Mouse (Mus musculus) kidney, postnatal 4 days (tissue): ENCODE measurements around the gene Stoml3.

ENCODE experiments used
- DNase-seq, 2 experiments: peaks; one replicate each; pipeline ENCODE4 v3.0.0; 2021; ENCODE audit warnings: mixed read lengths in 2 of 2

Stoml3 gene

GRCm38 (mm10) chr3:53488353-53488752 lies at the start of gene Stoml3:
Gene Stoml3 (plus strand): TSS chr3:53488653.
- DNase-seq, result no peak

- DNase-seq, result no peak
These were observed 42.9 kb upstream of the Stoml3 start for GRCm38 (mm10) chr3:53445540-53445939.

DNA sequence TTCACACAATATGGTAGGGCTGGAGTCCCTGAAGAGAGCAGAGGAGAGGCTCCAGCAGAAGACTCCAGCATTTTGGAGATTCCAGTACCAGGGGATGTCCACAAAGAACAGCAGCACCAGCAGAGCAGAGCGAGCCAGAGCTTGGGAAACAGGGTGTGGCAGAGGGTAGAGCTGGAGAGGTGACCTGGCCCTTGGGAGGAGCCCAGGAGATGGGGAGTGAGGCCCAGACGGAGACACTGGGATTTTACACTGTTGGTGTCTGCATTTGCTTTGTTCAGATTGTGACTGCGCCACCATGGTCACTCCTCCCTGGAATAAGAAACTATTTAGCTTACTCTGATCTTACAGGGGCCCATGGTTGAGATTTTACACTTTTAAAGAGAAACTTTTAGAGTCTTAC lies 41.7 kb upstream of the Stoml3 start:
- DNase-seq, result no peak

DNA sequence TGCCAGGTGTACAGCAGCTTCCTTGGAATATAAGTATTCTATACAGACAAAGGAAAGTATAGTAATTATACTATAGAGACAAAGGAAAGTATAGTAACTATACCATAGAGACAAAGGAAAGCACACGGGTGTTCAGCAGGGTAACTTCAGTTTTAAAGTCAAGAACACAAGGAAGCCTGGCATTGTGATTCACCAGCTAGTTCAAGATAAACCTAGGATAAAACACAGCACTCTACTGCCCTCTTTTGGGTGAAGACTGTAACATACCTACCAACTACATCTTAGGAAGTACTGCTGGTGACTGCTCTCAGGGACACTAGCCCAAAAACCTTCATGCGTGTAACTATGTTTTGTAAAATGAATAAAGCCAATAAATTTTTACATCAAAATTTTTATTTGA lies 40.2 kb upstream of the Stoml3 start:
- peak in 1 of 2 experiments; percentile 35 for DNase-seq

DNA sequence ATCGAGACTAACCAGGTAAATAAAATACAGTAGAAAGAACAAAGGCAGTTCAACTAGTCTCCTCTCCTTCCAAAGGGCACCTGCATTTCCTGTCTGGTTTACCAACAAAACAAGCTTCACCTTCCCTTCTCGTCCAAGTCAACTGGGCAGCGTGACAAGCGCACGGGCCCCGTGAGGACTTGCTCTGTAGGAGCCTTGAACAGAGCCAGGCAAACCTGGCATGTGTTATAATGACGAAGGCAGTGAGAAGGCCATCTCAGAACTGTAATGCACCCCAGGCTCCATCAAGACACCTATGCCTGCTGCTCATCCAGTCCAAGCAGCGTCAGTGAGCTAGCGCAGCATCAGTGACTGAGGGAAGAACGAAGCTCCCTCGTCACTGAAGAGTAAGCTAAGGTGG lies 37.8 kb upstream of the Stoml3 start:
- DNase-seq, result no peak

- DNase-seq, result no peak
These were observed 36.1 kb upstream of the Stoml3 start for GRCm38 (mm10) chr3:53452351-53452750.

DNA sequence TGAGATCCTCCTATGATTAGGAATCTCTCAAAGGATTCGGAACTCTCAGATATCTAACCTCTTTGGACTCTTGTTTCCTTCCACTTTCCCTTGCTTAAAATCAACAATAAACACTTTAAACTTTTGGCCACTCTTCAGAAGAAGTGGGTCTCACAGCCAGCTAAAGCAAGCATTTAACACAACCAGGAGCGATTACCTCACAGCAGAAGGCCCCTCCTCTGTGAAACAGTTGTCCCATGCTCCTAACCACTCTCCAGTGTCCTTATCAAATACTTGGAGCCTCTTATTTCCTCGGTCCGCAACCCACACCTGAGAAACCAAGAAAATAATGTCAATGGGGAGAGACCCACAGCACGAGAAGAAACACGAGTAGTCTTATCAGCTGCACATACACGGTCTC lies 35.1 kb upstream of the Stoml3 start:
- no peak for DNase-seq

GRCm38 (mm10) chr3:53454005-53454404 lies 34.4 kb upstream of the Stoml3 start:
- DNase-seq, result no peak

GRCm38 (mm10) chr3:53454561-53454960 lies 33.9 kb upstream of the Stoml3 start:
- no peak for DNase-seq

GRCm38 (mm10) chr3:53454984-53455383 lies 33.5 kb upstream of the Stoml3 start:
- no peak for DNase-seq

DNA sequence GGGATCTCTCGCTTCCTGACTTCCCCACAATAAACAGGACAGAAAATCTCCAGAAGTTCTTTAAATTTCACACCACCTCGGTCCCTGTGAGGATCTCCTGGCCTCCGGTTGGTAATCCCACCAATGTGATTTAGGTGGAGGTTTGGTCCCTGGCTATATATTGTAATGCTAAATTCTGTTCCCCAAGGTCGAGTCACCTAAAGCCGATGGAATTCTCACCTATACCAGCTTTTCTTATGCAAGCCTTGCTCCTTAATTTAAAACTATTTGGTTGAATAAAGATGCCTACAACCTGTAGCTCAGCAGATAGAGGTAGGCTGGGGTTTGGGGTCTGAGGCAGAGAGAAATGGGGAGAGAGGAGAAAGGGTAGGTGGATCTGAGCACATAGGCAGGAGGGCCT lies 30.7 kb upstream of the Stoml3 start:
- no peak for DNase-seq

DNA sequence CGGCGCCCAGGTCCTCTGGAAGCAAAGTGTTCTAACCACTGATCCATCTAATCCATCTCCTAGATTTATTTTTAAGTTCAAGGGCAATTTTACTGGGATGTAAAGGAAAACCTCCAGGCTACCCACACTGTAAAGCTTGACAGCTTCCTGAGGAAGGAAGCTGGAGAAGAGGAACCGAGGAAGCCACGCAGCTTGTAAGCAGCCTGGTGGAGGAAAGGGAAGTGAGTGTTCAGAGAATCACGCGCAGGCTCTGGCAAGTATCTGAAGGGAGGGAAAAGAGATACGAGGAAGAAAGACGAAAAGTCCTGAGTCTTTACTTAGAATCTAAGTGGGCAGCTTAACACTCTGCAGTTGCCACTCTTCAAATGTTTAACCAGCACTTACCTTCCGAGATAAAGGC lies 28.3 kb upstream of the Stoml3 start:
- DNase-seq, result no peak

- DNase-seq, result no peak
These were observed 25.8 kb upstream of the Stoml3 start for GRCm38 (mm10) chr3:53462701-53463045.

DNA sequence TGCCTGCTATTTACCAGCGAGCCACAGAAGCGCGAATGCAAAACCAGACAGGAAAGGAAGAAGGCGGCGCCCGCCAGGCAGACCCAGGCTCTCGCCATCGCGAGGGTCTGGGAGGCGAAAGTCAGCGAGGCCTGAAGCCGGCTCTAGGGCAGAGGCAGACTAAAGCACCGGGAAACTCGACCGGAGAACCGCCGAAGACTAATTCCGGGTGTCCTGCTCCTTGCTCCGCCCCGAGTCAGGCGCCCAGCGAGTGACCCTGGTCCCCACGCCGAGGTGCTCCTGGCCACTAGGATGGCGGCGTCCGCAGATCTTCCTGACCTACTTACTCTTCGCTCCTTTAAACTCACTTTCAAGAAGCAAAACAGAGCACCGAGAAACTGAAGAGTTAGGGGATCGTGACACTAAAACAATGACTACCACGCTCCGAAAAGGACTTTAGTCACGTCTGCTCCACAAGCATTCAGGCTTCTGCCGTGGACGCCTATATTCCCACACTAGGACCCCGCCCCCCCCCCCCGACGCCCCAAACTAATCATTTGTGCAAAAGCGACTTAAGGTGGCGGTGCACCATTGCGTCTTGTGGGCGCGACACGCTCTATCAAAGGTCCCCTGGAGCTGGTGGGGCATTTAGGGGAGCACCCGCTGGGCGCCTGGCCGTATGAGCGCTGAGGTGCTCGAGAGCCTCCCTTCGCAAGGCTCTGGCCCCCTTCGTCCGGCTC lies 25.2 kb upstream of the Stoml3 start, which contains the start of the genes Nhlrc3 and Proser1:
Gene Nhlrc3 (minus strand): TSS at position 287 of the 719 bp plus-strand sequence.
Gene Proser1 (plus strand): TSS at position 621 of the 719 bp plus-strand sequence.
- peak; percentile 97 to 98 for DNase-seq

- DNase-seq, result no peak
These were observed 24.7 kb upstream of the Stoml3 start for GRCm38 (mm10) chr3:53463765-53464114.

- DNase-seq, result no peak
These were observed 24.2 kb upstream of the Stoml3 start for GRCm38 (mm10) chr3:53464146-53464698.

GRCm38 (mm10) chr3:53465330-53465729 lies 23.1 kb upstream of the Stoml3 start:
- DNase-seq, result no peak

DNA sequence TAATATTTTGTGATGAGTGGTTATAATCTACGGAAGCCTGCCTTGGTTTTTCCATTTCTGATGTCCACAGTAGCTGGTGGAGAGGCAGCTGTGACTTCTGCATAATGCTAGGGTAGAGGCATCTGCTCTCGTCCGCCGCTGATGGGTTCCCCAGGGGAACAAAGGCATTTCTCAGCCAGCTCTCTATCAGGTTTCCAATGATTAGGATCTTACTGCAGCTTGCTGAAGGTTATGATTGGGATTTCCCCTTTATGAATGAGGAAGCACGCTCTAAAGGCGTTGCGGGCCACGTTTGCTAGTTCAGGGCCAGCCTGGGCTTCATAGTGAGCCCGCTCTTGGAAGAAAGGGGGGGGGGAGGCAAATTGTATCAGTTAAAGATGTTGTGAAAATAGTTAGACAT lies 22.0 kb upstream of the Stoml3 start:
- no peak for DNase-seq

- no peak for DNase-seq
These were observed 21.1 kb upstream of the Stoml3 start for GRCm38 (mm10) chr3:53467356-53467755.

DNA sequence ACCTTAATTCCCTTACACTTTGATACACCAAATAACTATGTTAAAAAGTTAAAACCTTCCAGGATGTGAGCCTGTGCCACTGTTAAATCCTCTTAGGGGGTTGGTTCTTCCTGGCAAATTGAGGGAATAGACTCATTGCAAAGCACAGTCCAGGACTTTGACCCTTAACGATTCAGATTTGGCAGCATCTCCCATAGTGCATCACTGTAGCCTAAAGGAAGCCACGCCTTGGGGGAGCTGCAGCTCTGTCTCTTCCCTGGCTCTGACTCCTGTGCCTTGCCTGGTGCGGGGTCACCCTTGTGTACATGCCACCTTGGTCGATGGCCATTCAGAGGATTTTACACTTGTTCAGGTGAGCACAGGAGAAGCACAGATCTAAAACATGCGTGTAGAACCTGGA lies 18.8 kb upstream of the Stoml3 start:
- no peak for DNase-seq

GRCm38 (mm10) chr3:53472061-53472460 lies 16.4 kb upstream of the Stoml3 start:
- DNase-seq, result no peak

GRCm38 (mm10) chr3:53474179-53474578 lies 14.3 kb upstream of the Stoml3 start:
- no peak for DNase-seq

- DNase-seq, result peak; percentile 73 to 76
These were observed 12.6 kb upstream of the Stoml3 start for GRCm38 (mm10) chr3:53475889-53476288.

DNA sequence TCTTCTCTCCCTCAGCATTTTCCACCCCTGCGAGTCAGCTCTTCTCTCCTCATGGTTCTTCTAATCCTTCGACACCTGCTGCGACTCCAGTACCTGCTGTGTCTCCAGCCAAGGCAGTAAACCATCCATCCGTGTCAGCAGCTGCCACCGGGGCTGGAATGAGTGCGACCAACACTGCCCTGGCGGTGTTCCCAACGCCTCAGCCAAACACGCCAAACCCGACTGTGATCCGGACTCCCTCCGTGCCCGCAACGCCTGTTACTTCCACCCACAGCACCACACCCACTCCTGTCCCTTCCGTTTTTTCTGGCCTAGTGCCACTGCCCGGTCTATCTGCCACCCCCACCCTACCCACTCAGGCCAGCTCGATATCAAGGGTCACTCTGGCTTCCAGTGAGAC lies 11.0 kb upstream of the Stoml3 start:
- DNase-seq, result peak; percentile 41 to 60
